Mouse (Mus musculus) kidney, adult 9 months (tissue): ENCODE measurements around the gene Pnpla3.
A peak's percentile ranks its signal among the peaks of the same experiment; 100 is the strongest.
"Not testable (repeated sequence)": the region's sequence is repeated elsewhere in the genome, so short reads cannot be mapped to it uniquely, and the experiment has no call there.

Experiments
- DNase-seq: peaks from one replicate; pipeline ENCODE4 v3.0.0; 2022

Pnpla3 gene

DNA sequence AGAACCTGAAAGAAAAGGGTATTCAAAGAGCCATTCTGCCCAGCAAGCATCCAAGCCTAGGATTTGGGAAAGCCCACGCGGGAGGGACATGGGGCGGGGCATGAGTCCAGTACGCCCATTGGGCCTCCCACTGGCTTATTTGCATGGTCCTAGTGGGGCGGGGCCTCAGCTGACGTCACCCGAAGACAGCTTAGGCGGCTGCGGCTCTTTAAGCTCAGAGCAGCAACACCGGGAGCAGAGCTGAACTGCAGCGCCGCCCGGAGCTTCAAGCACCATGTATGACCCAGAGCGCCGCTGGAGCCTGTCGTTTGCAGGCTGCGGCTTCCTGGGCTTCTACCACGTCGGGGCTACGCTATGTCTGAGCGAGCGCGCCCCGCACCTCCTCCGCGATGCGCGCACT is at the start of gene Pnpla3:
Pnpla3 (plus strand) TSS at position 238 of the 400 bp plus-strand sequence.
- peak; percentile 97 for DNase-seq

- peak; percentile 8 for DNase-seq
These were observed 47.0 kb upstream of the Pnpla3 start for GRCm38 (mm10) chr15:84120612-84121011.

- no peak for DNase-seq
These were observed 46.6 kb upstream of the Pnpla3 start for GRCm38 (mm10) chr15:84121036-84121435.

GRCm38 (mm10) chr15:84123075-84123474 is 44.6 kb upstream of the Pnpla3 start, which contains the start of gene Pnpla5:
Gene Pnpla5, minus strand, starts transcription at chr15:84123175.
- no peak for DNase-seq

GRCm38 (mm10) chr15:84124086-84124485 is 43.6 kb upstream of the Pnpla3 start:
- DNase-seq, result no peak

GRCm38 (mm10) chr15:84126447-84126846 is 41.2 kb upstream of the Pnpla3 start:
- DNase-seq, result no peak

DNA sequence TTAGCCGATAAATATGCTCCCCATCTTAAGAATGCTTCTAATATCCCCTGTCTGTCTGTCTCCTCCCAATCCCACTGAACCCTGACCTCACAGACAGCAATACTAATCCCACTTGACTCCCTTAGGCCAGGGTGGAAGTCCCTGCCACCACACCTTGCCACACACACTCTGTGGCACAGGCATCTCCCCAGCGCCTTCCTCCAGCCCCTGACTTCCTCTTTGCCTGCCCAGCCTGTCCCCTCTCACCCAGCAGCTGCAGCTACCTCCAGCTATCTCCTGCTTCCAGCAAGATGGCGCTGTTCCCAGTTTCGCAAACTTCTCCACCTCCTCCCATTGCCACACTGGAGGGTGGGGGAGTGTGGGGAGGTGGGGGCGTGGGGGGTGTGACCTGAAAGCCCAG is 40.8 kb upstream of the Pnpla3 start:
- DNase-seq, result no peak

DNA sequence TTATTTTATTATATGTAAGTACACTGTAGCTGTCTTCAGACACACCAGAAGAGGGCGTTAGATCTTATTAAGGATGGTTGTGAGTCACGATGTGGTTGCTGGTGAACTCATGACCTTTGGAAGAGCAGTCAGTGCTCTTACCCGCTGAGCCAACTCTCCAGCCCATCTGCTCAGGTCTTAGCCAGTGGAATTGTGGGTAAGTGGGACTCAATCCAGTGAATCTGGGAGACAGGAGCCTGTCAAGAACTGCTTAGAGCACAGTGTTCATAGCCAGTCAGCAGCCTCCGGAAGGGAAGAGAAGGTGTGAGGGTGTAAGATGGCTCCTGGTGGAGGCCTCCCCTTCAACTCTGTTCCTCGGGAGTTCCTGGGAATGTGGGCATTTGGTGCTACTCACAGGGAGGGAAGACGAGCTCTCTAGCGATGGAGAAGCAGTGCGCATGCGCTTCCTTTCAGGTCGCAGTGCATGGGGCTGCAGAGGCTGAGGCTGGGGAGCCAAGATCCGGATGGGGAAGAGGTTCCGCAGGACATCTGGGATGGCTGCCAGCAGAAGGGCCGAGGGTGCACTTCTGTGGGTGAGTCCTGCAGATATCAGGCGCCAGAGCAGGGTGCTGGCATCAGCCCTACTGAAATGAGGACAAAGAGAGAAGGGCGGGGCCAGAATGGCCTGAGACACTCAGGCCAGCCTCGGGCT is 36.4 kb upstream of the Pnpla3 start:
- peak; percentile 16 for DNase-seq

DNA sequence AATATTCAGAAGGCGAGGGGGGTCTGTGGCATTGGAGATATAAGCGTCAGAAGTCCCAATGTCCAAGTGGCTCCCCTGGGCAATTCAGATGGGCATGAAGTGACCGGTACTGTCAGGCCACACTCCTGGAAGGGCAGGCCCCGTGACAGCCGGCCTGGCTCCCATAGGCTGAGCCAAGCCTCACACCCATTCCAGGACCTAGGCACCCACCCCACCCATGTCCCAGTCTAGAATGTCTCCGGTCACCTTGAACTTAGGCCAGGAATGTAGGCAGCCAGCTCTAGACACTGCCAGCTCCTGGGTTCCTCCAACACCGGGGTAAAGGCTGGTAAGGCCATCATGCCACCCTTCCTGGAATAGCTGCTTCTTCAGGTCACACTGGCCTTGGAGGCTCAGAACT is 35.7 kb upstream of the Pnpla3 start:
- DNase-seq, result no peak

- DNase-seq, result no peak
These were observed 34.2 kb upstream of the Pnpla3 start for GRCm38 (mm10) chr15:84133440-84133839.

- peak; percentile 28 for DNase-seq
These were observed 32.2 kb upstream of the Pnpla3 start for GRCm38 (mm10) chr15:84135472-84135871.

DNA sequence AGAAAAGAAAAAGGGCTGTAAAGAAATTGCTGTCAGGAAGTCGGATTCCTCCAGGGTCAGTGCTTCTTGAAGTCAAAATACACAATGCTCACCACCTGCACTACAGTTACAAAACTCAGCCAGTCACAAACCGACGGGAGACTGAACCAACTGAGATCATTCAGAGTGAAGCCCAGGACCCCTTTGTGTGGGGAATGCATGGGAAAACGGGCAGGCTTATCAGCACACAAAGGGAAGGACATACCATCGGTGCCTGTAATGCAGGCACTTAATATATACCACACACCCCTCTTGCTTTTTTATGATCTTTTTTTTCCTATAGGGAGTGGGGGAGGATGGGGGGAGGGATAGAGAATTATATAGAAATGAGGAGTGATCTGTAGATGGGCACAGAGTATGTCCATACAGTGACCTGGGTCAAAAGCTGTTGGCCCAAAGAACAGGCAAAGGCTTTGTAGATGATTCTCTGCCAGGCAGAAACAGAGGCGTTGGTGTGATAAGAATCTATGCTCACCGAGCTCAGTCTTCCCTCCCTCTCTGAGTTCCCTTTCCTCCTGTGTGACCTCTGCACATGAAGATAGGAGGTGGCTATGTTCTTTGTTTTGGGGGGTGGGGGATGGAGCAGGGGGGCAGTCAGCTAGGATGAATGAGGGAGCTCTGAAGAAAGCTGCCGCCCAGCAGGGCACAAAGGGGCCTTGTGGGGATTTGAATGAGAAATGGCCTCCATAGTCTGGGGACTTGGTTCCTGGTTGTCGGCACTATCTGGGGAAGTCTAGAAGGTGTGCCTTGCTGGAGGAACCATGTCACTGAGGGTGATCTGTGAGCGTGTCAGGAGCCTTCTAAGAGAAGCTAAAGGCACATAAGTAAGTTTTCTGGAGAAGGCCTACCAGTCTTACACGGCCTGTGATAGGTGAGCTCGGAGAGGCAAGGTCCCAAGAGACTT is 30.9 kb upstream of the Pnpla3 start:
- DNase-seq, result no peak

GRCm38 (mm10) chr15:84139592-84140005 is 28.0 kb upstream of the Pnpla3 start:
- DNase-seq, result no peak

DNA sequence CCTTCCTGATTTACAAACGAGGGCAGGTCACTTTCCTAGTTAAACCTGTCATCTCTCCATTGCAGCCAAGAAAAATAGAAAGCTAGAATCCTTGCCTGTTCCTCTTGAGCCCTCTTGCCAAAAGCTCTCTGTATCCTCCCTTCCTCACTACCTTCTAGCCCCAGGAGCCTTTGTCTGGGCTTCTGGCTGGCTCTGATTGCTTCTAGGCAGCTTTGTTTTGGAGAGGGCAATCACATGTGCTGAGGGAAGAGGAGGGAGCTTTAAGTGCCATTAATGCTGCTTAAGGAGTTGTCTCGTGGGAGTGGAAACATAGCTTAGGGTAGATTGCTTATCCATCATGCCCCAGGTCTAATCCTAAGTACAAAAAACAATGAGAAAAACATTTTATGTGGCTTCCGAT is 27.5 kb upstream of the Pnpla3 start:
- DNase-seq, result no peak

DNA sequence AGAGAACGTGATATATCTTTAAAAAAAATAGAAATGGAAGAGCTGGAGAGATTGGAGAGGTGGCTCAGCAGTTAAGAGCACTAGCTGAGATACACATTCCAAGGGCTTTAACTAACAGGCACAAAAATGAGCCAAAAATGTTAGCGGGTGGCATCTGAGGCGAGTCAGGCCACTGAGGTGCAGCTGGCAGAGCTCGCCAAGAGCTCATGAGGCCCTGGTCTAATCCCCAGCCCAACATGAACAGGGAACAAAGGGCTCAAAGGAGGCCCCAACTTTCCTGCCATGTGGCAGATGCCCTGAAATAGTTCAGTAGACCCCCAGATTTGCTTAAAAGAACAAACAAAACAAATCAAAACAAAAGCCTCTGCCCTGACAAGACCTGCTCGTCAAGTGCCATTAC is 26.7 kb upstream of the Pnpla3 start:
- DNase-seq, result no peak

DNA sequence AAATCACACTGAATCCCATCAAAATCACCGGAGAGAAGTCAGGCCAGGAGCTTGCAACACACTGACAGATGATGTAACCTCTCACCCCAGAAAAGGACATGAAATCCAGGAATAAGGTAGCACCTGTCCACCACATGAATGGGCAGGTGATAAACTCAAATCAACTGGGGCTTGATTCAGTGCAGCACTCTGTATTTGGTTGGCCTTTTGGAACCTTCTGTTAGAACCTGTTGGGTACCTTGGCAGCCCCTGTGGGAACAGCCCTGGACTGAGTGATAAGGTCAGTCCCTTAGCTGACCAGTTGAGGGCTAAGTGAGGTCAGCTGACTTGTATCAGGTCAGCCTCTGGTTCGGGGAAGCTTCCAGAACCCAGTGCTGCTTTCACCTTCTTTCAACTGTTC is 11.5 kb upstream of the Pnpla3 start:
- no peak for DNase-seq

DNA sequence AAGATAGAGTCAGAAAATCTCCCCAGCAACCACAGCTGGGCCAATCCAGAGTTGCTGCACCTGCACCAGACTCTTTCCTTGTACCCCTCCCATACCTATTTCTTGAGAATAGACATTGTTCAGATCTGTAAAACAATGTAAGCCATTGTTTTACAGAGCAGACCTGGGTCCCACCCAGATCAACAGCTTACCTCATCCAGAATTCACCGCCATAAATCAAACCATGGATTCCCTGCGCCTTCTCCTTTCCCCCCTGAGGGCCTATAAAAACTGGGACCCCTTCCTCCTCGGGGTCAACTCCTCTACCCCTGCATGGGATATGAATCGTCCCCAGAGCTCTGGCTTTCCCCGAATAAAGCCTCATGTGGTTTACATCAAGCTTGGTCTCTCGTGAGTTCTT is 10.1 kb upstream of the Pnpla3 start:
- DNase-seq, result not testable (repeated sequence)

- DNase-seq, result no peak
These were observed 5.8 kb upstream of the Pnpla3 start for GRCm38 (mm10) chr15:84161871-84162270.

DNA sequence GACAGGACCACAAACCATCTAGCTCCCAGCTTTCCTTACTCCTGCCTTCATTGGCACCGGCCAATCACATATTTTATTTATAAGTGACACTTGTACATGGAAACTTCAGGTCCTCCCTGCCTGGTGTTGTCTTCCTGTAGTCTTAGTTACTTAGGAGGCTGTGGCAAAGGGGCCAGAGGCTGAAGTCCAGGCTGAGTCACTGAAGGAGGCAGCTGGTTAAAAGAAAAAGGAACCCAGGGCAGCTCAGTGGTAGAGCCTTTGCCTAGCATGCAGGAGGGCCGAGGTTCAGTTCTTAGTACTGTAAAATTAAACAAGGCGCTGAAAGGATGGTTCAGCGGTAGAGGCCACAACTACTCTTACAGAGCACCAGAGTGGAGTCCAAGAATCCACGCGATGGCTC is 819 bp upstream of the Pnpla3 start:
- peak; percentile 31 for DNase-seq

DNA sequence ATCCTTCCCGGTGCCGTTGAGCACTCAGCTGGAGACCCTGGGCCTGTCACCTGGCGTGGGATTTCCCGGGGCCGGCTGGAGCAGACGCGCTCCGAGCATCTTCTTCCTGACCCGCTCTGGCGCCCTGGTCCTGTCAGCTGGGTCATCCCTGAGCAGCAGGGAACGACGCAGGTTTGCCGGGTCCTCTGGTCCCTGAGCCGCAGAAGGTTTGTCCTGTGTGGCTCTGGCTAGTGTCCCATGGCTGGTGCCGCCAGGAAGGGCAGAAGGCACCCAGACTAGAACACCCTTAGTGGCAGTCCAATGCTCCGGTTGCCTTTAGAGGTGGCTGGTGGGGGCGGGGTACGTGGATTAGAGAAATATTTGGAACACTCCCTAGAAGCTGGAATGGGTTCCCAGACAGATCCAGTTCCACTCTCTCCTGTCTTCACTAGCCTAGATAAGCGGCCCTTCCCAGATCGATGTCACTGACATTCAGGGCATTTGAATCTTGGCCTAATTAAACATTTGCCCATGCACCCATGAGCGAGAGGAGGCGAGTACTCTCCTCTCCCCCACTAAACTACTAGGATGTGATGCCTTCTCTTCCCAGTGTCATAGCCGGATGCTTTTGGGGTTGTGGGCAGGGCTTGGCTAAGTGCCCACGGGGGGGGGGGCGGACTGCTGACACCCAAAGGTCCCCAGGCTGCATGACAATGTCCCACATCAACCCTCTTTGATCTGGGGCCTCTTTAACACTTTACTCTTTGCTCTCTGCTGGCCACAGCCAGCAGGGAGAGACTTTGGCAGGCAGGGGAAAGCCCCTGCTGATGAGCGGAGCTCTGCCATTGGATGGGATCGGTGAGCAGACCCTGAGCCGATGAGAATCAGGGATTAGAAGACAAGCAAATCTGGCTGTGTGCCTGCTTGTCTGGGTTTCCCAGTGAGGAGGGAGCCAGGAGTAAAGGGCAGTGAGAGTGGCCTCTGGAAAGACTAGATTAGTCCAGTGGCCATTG is 829 bp downstream of the Pnpla3 start:
- DNase-seq, result peak; percentile 45

DNA sequence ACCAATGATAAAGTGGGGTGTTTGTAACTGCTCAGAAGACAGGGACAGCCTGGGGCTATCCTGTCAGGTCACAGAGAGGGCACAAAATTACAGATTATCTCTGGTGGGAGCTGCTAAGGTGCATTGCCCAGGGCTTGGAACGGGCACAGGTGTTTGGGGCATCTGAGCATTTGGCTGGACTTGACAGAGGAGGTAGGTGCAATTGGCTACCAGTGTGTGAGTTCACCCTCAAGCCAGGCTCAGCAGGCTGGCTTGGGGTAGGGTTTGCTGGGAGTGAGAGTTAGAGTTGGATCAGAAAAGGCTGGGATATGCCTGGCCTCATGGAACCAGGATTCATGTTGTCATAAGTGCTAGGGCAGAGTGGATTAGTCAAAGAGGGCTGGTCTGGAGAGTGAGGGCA is 1.9 kb downstream of the Pnpla3 start:
- DNase-seq, result no peak

DNA sequence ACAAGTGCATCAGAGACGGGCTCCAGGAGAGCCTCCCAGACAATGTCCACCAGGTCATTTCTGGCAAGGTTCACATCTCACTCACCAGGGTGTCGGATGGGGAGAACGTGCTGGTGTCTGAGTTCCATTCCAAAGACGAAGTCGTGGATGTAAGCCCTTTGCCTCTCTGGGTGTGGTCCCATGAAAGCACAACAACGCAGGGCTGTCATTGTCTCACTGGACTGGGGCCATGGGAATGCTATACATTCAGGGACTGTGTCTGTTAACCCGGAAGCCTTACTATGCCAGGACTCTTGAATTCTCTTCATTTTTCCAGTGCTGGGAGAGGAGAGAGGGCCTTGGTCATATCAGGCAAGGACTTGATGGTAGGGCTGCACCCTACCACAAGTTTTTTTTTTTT is 3.5 kb downstream of the Pnpla3 start:
- no peak for DNase-seq

- DNase-seq, result no peak
These were observed 11.1 kb downstream of the Pnpla3 start for GRCm38 (mm10) chr15:84178733-84179132.
